In the genomic region with DNA sequence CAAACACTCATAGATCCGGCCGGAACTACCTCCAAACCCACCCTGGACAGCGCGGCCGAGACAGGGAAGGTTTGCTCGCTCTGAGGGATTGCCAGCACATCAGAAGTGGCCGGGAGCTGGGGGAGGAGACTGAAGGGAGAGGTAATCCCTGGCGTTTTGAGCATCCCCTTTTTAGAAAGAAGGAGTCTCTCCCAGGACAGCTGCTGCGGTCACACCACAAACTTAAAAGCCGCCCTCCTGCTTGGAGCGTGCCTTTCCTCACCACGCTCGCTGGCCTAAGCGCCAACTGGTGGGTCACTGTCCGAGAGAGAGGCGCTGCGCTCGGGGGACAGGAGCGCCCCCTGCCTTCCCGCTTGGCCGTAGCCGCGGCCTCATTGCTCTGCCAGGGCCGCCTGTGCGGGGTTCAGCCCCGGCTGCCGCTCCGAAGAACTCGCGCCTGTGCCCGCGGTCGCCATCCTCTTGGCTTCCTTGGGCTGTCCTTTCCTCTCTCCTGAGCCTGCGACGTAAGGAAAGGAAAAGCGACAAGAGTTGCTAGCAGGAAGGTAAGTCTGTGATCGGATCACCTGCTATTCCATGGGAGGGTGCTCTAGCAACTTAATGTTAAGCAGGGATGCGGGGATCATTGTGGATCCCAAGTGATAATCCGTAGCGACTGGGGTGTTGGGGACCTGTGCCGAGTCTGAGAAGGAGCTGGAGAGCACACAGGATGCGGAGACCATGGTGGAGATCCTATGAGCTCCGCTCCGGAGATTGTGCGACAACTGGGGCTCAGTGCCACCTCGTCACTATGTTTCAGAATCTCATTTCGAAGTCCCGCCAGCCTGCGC, we compare ENCODE assay signal across 9 mouse cellular contexts. TPM values are rescaled to one million over a fixed set of nuclear protein-coding genes. Genes with fewer than 3 reads are reported as not detected.
A peak's percentile ranks its signal among the peaks of the same experiment; 100 is the strongest.
DNase-seq lines count a peak whose midpoint lies in the region; TF ChIP-seq lines count a peak whose summit lies in the region.
"Had no signal": no experiment of that assay in that cellular context is flagged by ENCODE, and none has a peak within 500 bp of the region (broad histone marks: within the 10 kb centered on the region; RNA-seq: fewer than 3 reads in every experiment).

Gene Sema3d, plus strand, starts transcription at position 253 of the 827 bp plus-strand sequence.

- no peaks in the 10 kb centered on the region for H3K9me3 ChIP-seq in ES-E14 (ENCODE audit: control insufficient read depth, insufficient read depth, low read depth, low read length)
- H3K9me3 ChIP-seq in hindbrain, embryonic 10.5 days: no peaks in the 10 kb centered on the region
- H3K9me3 ChIP-seq: G1E had no signal

- in situ Hi-C loops in ES-E14 (cut with MboI; ENCODE audit: low sequenced_read_pairs in 2 of 2, unreplicated experiment in 2 of 2): no loop called here

- no peak for TF ChIP-seq POLR2A in olfactory bulb, adult 2 months (IDR thresholded peaks at IDR 0.05; ENCODE audit: insufficient read depth, low read depth, low read length)

- peak within 1 kb of the TSS; percentile 42 to 74 for H3K4me3 ChIP-seq in ES-E14 (ENCODE audit: insufficient read depth in 1 of 2, low read depth in 1 of 2, low read length in 2 of 2, poor library complexity in 1 of 2, severe bottlenecking in 1 of 2)
- H3K4me3 ChIP-seq in hindbrain, embryonic 10.5 days: peak within 1 kb of the TSS; percentile 60
- H3K4me3 ChIP-seq in olfactory bulb, adult 2 months (ENCODE audit: insufficient read depth, low read depth, low read length): peak within 1 kb of the TSS; percentile 50

- under 1% methylated on average over 49 of the region's 49 CpGs for WGBS in hindbrain, embryonic 10.5 days
- WGBS in olfactory bulb, adult 2 months: 1% methylated on average over 49 of the region's 49 CpGs

- no peaks in the 10 kb centered on the region for H3K36me3 ChIP-seq in ES-E14 (ENCODE audit: control insufficient read depth, insufficient read depth, low read length, poor library complexity, severe bottlenecking)
- no peaks in the 10 kb centered on the region for H3K36me3 ChIP-seq in hindbrain, embryonic 10.5 days
- H3K36me3 ChIP-seq: G1E had no signal

- DNase-seq in ES-E14 (ENCODE audit: low read depth, low spot score): peak; percentile 29
- DNase-seq in cerebellum, adult 9-11 months: peak; percentile 35
- peak; percentile 13 to 62 for DNase-seq in frontal cortex, postnatal 14 days (ENCODE audit: low spot score in 2 of 2)
- DNase-seq in hindbrain, embryonic 10.5 days (ENCODE audit: low spot score): peak; percentile 85
- DNase-seq in layer of hippocampus, adult 8-10 months (ENCODE audit: low spot score in 2 of 2): peak; percentile 25 to 65
- DNase-seq in lung, adult 18-20 months: peak; percentile 14 to 50
- DNase-seq in thymus, postnatal 4 days: peak; percentile 61

- H3K27ac ChIP-seq in ES-E14 (ENCODE audit: insufficient read depth, low read depth, low read length, poor library complexity, severe bottlenecking): no peak within 1 kb of the TSS
- peak within 1 kb of the TSS; percentile 63 for H3K27ac ChIP-seq in hindbrain, embryonic 10.5 days
- H3K27ac ChIP-seq in olfactory bulb, adult 2 months (ENCODE audit: insufficient read depth, low read depth, low read length): no peak within 1 kb of the TSS

- H3K27me3 ChIP-seq in hindbrain, embryonic 10.5 days (ENCODE audit: insufficient read depth, poor library complexity, severe bottlenecking): peaks cover 28% of the 10 kb centered on the region

- TF ChIP-seq CTCF in olfactory bulb, adult 2 months (IDR thresholded peaks at IDR 0.05; ENCODE audit: insufficient read depth, low read depth, low read length): peak; percentile 70

- peak within 1 kb of the TSS; percentile 51 for H3K9ac ChIP-seq in ES-E14 (ENCODE audit: insufficient read depth, low read depth, low read length, poor library complexity, severe bottlenecking)

- H3K4me1 ChIP-seq in ES-E14 (ENCODE audit: control insufficient read depth in 2 of 2, insufficient read depth in 2 of 2, low read length in 2 of 2, poor library complexity in 1 of 2): no peaks in the 10 kb centered on the region
- H3K4me1 ChIP-seq in hindbrain, embryonic 10.5 days (replicated peaks): peaks cover 8% of the 10 kb centered on the region
- H3K4me1 ChIP-seq in olfactory bulb, adult 2 months (ENCODE audit: control insufficient read depth, insufficient read depth, low read length): peaks cover 14% of the 10 kb centered on the region

TF ChIP-seq in ES-E14, 5 proteins besides CTCF, POLR2A, EP300 and RAD21:
- TF ChIP-seq CHD2 (IDR thresholded peaks at IDR 0.05; ENCODE audit: low read depth, low read length) (no peak), MAFK (IDR thresholded peaks at IDR 0.05; ENCODE audit: insufficient read depth, low read depth, low read length) (no peak), ZNF384 (IDR thresholded peaks at IDR 0.05; ENCODE audit: low read depth, low read length) (no peak), ZC3H11A (IDR thresholded peaks at IDR 0.05; ENCODE audit: borderline replicate concordance, low read depth, low read length) (no peak), HCFC1 (IDR thresholded peaks at IDR 0.05; ENCODE audit: borderline replicate concordance, insufficient read depth, low read length) (no peak)
TF ChIP-seq in ES-E14: peak in this region for 0.

RNA-seq across cellular contexts. Expression of gene Sema3d, which starts in this region (rescaled TPM):
- total RNA-seq in ES-E14 (2012; rRNA removed): 0.37 and 0.76 TPM in 2 replicates
- 3.4 and 4.2 TPM in 2 replicates for polyA plus RNA-seq in hindbrain, embryonic 10.5 days (2016; fragmentation: Nextera tagmentation; extraction: Ambion mirVana)
- 1 to 10 TPM; 4.7 to 5.8 (median 5.5) TPM for total RNA-seq in layer of hippocampus, adult 8-10 months (2022)
- not detected in 2 replicates for polyA plus RNA-seq in olfactory bulb, adult 2 months (2012; ENCODE audit: insufficient read depth, insufficient read length, low replicate concordance, missing spikeins)
- polyA plus RNA-seq: G1E had no signal

Comparison
In these comparisons a context has a peak if more than half of its experiments do, and no peak if none do; other contexts are left out.
1. Peak in DNase-seq, H3K4me3 ChIP-seq and H3K9ac ChIP-seq in ES-E14; RNA of the gene not detected or under 1 TPM.
2. DNase-seq: peak in every context shown above with its lines; median percentile 85 in hindbrain, embryonic 10.5 days; 61 in thymus, postnatal 4 days; 45 in layer of hippocampus, adult 8-10 months; 38 in frontal cortex, postnatal 14 days; 35 in cerebellum, adult 9-11 months; 32 in lung, adult 18-20 months; 29 in ES-E14.